Mouse (Mus musculus) ES-Bruce4 (cell line): Measurements from ENCODE around the gene Atg7. TPM values are rescaled to one million over a fixed set of nuclear protein-coding genes. Genes with fewer than 3 reads are reported as not detected.

ENCODE experiments used
- H3K27ac ChIP-seq: 2 replicates; pipeline ENCODE4 v1.5.1; 2012; ENCODE audit warnings: low read length, inconsistent platforms; ENCODE audit not compliant: insufficient read depth
- H3K27me3 ChIP-seq: 2 replicates; pipeline ENCODE4 v1.6.1; 2012; ENCODE audit warnings: mild to moderate bottlenecking, low read length, inconsistent platforms; ENCODE audit not compliant: control insufficient read depth, poor library complexity, insufficient read depth, severe bottlenecking
- H3K36me3 ChIP-seq: 2 replicates; pipeline ENCODE4 v1.6.1; 2012; ENCODE audit warnings: inconsistent platforms, mild to moderate bottlenecking, low read length, moderate library complexity; ENCODE audit not compliant: control insufficient read depth, poor library complexity, insufficient read depth, severe bottlenecking
- H3K4me1 ChIP-seq: one replicate; pipeline ENCODE4 v1.8.1; 2011; ENCODE audit warnings: low read length; ENCODE audit not compliant: control insufficient read depth, insufficient read depth
- H3K4me3 ChIP-seq: 2 replicates; pipeline ENCODE4 v1.5.1; 2011; ENCODE audit warnings: low read depth, mild to moderate bottlenecking, low read length
- H3K9ac ChIP-seq: 2 replicates; pipeline ENCODE4 v1.6.1; 2012; ENCODE audit warnings: low read depth, mild to moderate bottlenecking, inconsistent platforms; ENCODE audit not compliant: poor library complexity, severe bottlenecking
- H3K9me3 ChIP-seq: replicated peaks from 2 replicates; pipeline ENCODE4 v1.6.1; 2012; ENCODE audit warnings: mild to moderate bottlenecking, low read length, inconsistent platforms; ENCODE audit not compliant: control insufficient read depth, poor library complexity, insufficient read depth, severe bottlenecking
- CTCF ChIP-seq: IDR thresholded peaks from one replicate; pipeline ENCODE4 v1.8.1; 2011; ENCODE audit warnings: low read depth, low read length
- EP300 ChIP-seq: IDR thresholded peaks from 2 replicates; pipeline ENCODE4 v1.6.1; 2011; ENCODE audit warnings: low read depth, low read length; ENCODE audit not compliant: insufficient read depth
- POLR2A ChIP-seq: IDR thresholded peaks from one replicate; pipeline ENCODE4 v1.8.1; 2011; ENCODE audit warnings: low read length; ENCODE audit not compliant: insufficient read depth
- polyA plus RNA-seq: library from polyadenylated mRNA; stranded (reverse); fragments of >200 nt; gene quantifications from 2 replicates; pipeline ENCODE4 v1.2.4, GENCODE M21; 2011; ENCODE audit warnings: low read depth; ENCODE audit not compliant: missing spikeins, insufficient read depth, insufficient read length

Atg7 gene
- polyA plus RNA-seq, 1 experiment = 18.0 TPM

DNA sequence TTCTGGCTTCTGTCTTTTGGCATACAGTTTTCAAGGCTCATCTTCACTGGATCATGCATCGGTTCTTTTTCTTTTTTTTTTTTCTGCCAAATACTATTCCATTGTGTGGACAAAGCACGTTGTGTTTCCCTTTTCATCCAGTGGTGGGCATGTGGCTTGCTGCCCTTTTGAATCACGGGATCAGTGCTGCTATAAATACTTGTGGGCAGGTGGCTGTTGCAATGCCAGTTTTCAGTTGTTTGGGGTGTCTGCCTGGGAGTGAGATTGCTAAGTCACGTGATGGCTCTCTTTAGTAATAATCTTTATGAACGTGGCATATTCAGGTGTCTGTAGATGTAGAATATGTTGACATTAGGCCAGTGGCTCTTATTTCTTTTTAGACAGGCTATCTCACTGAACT lies 155.0 kb downstream of the Atg7 start:
- Histone ChIP-seq H3K27me3 (no peaks in the 10 kb centered on the region), H3K4me3 (no peak overlapping the region), H3K4me1 (no peaks in the 10 kb centered on the region), H3K9me3 (no peaks in the 10 kb centered on the region), H3K36me3 (no peaks in the 10 kb centered on the region), H3K9ac (no peak overlapping the region), H3K27ac (no peak overlapping the region)
- no peak for TF ChIP-seq POLR2A
- no peak for TF ChIP-seq EP300
- no peak for TF ChIP-seq CTCF

GRCm38 (mm10) chr6:114798715-114799114 lies 155.8 kb downstream of the Atg7 start:
- Histone ChIP-seq H3K27me3 (no peaks in the 10 kb centered on the region), H3K36me3 (no peaks in the 10 kb centered on the region), H3K4me3 (no peak overlapping the region), H3K9me3 (no peaks in the 10 kb centered on the region), H3K27ac (no peak overlapping the region), H3K9ac (no peak overlapping the region), H3K4me1 (no peaks in the 10 kb centered on the region)
- no peak for TF ChIP-seq EP300
- TF ChIP-seq CTCF = no peak
- no peak for TF ChIP-seq POLR2A

- no peak overlapping the region for H3K27ac ChIP-seq
Measured at GRCm38 (mm10) chr6:114800291-114800965, 157.5 kb downstream of the Atg7 start.

DNA sequence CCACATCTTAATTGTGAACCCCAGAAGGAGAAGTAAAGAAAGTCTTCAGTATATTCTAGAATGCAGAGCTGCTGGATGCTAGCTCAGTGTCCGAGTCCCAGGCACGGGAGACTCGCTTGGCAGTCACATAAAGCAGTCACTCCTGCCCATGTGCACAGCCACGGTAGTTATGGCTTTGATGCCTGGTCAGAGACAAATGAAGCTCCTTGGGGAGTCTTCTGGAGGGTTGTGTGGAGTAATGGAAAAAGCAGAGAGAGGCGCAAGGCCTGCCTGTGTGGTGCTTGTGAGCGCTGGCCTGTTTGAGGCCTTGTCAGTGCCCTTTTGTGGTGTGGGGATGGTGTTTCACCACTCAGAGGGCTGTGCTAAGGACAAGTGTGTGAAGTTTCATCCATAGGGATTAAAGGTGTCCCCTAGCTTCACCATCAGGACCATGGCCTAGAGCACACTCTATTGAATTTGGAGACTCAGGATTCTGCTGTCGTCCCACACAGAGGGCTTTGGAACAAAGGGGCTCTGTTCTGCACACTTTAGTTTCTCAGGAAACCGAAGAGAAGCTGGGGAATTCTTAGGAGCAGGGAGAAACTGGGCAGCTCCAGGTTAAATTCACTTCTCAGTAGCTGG lies 161.1 kb downstream of the Atg7 start:
- H3K9ac ChIP-seq = no peak overlapping the region
- no peak for TF ChIP-seq EP300
- TF ChIP-seq CTCF = no peak
- TF ChIP-seq POLR2A = no peak
- no peak overlapping the region for H3K27ac ChIP-seq
- no peak overlapping the region for H3K4me3 ChIP-seq
- H3K36me3 ChIP-seq = no peaks in the 10 kb centered on the region
- no peaks in the 10 kb centered on the region for H3K4me1 ChIP-seq
- H3K9me3 ChIP-seq = no peaks in the 10 kb centered on the region
- no peaks in the 10 kb centered on the region for H3K27me3 ChIP-seq

More at GRCm38 (mm10) chr6:114800291-114800965, 157.5 kb downstream of the Atg7 start:
- H3K27me3 ChIP-seq = no peaks in the 10 kb centered on the region
- no peak overlapping the region for H3K4me3 ChIP-seq
- H3K4me1 ChIP-seq = no peaks in the 10 kb centered on the region
- no peaks in the 10 kb centered on the region for H3K9me3 ChIP-seq
- TF ChIP-seq CTCF (no peak), EP300 (no peak), POLR2A (no peak)
- no peaks in the 10 kb centered on the region for H3K36me3 ChIP-seq
- no peak overlapping the region for H3K9ac ChIP-seq

DNA sequence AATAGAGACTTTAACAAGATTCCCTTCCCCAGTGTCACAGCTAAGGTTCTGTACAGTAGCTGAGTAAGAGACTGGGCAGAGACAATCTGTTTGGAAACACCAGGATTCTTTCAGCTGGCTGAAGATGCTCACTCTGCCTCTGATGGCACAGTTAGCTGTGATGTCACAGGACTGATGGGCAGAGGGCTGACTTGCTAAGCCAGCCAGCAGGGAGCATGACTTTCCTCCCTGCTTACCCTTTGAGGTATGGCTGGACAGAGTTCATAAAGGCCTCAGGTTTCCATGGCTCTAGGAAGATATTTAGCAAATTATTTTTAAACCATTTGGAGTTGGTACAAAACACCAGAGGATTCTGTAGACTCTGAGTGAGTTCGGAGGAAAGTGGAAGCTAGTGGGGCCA lies 162.0 kb downstream of the Atg7 start:
- H3K9me3 ChIP-seq = no peaks in the 10 kb centered on the region
- no peak overlapping the region for H3K4me3 ChIP-seq
- H3K27me3 ChIP-seq = no peaks in the 10 kb centered on the region
- no peak overlapping the region for H3K27ac ChIP-seq
- no peaks in the 10 kb centered on the region for H3K36me3 ChIP-seq
- no peak for TF ChIP-seq EP300
- TF ChIP-seq POLR2A = no peak
- no peak for TF ChIP-seq CTCF
- H3K4me1 ChIP-seq = no peaks in the 10 kb centered on the region
- no peak overlapping the region for H3K9ac ChIP-seq

DNA sequence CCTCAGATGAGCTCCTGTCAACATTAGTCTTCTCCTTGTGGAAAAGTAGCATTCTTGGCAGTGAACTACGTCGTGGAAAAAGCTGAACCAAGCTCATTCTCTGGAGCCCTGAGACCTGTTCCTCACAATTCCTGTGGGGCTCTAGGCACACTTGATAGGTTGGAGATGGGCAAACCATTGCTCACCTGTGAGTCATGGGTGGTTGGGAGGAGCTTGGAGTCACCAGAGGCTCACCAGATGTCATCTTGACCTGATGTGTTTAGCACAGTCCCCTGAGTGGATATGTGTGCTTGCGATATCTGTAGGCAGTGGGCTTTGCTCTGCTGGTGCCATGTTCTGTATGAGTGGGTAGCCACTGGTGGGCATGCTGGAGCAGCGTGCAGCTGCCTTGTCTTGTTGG lies 163.0 kb downstream of the Atg7 start:
- no peak for TF ChIP-seq CTCF
- H3K4me3 ChIP-seq = no peak overlapping the region
- H3K27me3 ChIP-seq = no peaks in the 10 kb centered on the region
- H3K9me3 ChIP-seq = no peaks in the 10 kb centered on the region
- no peak overlapping the region for H3K27ac ChIP-seq
- no peaks in the 10 kb centered on the region for H3K4me1 ChIP-seq
- no peak overlapping the region for H3K9ac ChIP-seq
- no peaks in the 10 kb centered on the region for H3K36me3 ChIP-seq
